Mouse (Mus musculus) hindbrain, embryonic 16.5 days (tissue): ENCODE measurements at regions not wholly inside any gene's neighbourhood (a gene's known extent, or its start where the extent isn't known, plus 50 kb on each side); places are given as distances from the start of the nearest gene placed in this dataset.

ENCODE experiments used
- ATAC-seq: fragments of 200-750 bp; cut with Nextera tagmentation; 2 replicates; pipeline ENCODE4 v1.8.0; 2017; ENCODE audit warnings: moderate TSS enrichment, moderate library complexity
- H3K27ac ChIP-seq: fragments of 300-500 bp; sonication (generic); 2 replicates; pipeline ENCODE4 v1.5.1; 2014; ENCODE audit warnings: low read depth, mild to moderate bottlenecking, control low read depth, low read length, moderate library complexity
- H3K27me3 ChIP-seq: fragments of 300-500 bp; sonication (generic); replicated peaks from 2 replicates; pipeline ENCODE4 v1.6.1; 2014; ENCODE audit warnings: low read length; ENCODE audit not compliant: control insufficient read depth, insufficient read depth
- H3K36me3 ChIP-seq: fragments of 300-500 bp; sonication (generic); 2 replicates; pipeline ENCODE4 v1.6.1; 2014; ENCODE audit warnings: mild to moderate bottlenecking, low read length, moderate library complexity, mixed read lengths; ENCODE audit not compliant: control insufficient read depth, insufficient read depth
- H3K4me1 ChIP-seq: fragments of 300-500 bp; sonication (generic); 2 replicates; pipeline ENCODE4 v1.6.1; 2014; ENCODE audit warnings: low read depth, low read length; ENCODE audit not compliant: control insufficient read depth, insufficient read depth
- H3K4me2 ChIP-seq: fragments of 300-500 bp; sonication (generic); 2 replicates; pipeline ENCODE4 v1.6.1; 2014; ENCODE audit warnings: mild to moderate bottlenecking, low read length, control low read depth, moderate library complexity
- H3K4me3 ChIP-seq: fragments of 300-500 bp; sonication (generic); 2 replicates; pipeline ENCODE4 v1.5.1; 2014; ENCODE audit warnings: mild to moderate bottlenecking, low read length, control low read depth, moderate library complexity
- H3K9ac ChIP-seq: fragments of 300-500 bp; sonication (generic); 2 replicates; pipeline ENCODE4 v1.6.1; 2014; ENCODE audit warnings: low read depth, mild to moderate bottlenecking, control low read depth, low read length, moderate library complexity
- H3K9me3 ChIP-seq: fragments of 300-500 bp; sonication (generic); 2 replicates; pipeline ENCODE4 v1.6.1; 2014; ENCODE audit warnings: mild to moderate bottlenecking, low read length, moderate library complexity; ENCODE audit not compliant: control insufficient read depth
- WGBS: fragments of 180-500 bp; shearing (Covaris S2); extraction: QIAGEN DNeasy Blood & Tissue Kit; methylation state at CpG from one replicate; pipeline ENCODE4 v1.1.7; 2014; 5-methylcytosine and 5-hydroxymethylcytosine counted together

- H3K4me1 ChIP-seq: no peaks in the 10 kb centered on the region
- H3K4me3 ChIP-seq: no peak overlapping the region
- WGBS: 76% methylated on average over 2 of the region's 2 CpGs
- no peak overlapping the region for H3K9ac ChIP-seq
- ATAC-seq: no peak
- H3K27me3 ChIP-seq: no peaks in the 10 kb centered on the region
- no peaks in the 10 kb centered on the region for H3K9me3 ChIP-seq
- H3K4me2 ChIP-seq: no peak overlapping the region
- no peak overlapping the region for H3K27ac ChIP-seq
- no peaks in the 10 kb centered on the region for H3K36me3 ChIP-seq
These were observed 117.7 kb downstream of the Pah start for GRCm38 (mm10) chr10:87639339-87639738.

GRCm38 (mm10) chr10:87649091-87649490 lies 127.5 kb downstream of the Pah start:
- H3K36me3 ChIP-seq: no peaks in the 10 kb centered on the region
- no peak overlapping the region for H3K4me2 ChIP-seq
- H3K27me3 ChIP-seq: no peaks in the 10 kb centered on the region
- no peaks in the 10 kb centered on the region for H3K9me3 ChIP-seq
- WGBS: 20% methylated on average over 1 of the region's 1 CpGs
- no peak overlapping the region for H3K27ac ChIP-seq
- H3K4me3 ChIP-seq: no peak overlapping the region
- H3K9ac ChIP-seq: no peak overlapping the region
- no peak for ATAC-seq
- H3K4me1 ChIP-seq: no peaks in the 10 kb centered on the region

GRCm38 (mm10) chr10:87652139-87652740 lies 130.6 kb downstream of the Pah start:
- Histone ChIP-seq H3K27me3 (no peaks in the 10 kb centered on the region), H3K4me1 (no peaks in the 10 kb centered on the region), H3K27ac (no peak overlapping the region), H3K9me3 (no peaks in the 10 kb centered on the region), H3K9ac (no peak overlapping the region), H3K4me2 (no peak overlapping the region), H3K4me3 (no peak overlapping the region), H3K36me3 (no peaks in the 10 kb centered on the region)
- 55% methylated on average over 8 of the region's 8 CpGs for WGBS
- ATAC-seq: peak; percentile 87

- Histone ChIP-seq H3K36me3 (no peaks in the 10 kb centered on the region), H3K9ac (no peak overlapping the region), H3K27me3 (no peaks in the 10 kb centered on the region), H3K4me2 (no peak overlapping the region), H3K4me3 (no peak overlapping the region), H3K4me1 (no peaks in the 10 kb centered on the region), H3K27ac (no peak overlapping the region), H3K9me3 (0 out of 2 replicates have a peak, but pooled peaks cover under 1% of the 10 kb centered on the region)
- ATAC-seq: no peak
- 84% methylated on average over 4 of the region's 4 CpGs for WGBS
These were observed 132.5 kb downstream of the Pah start for GRCm38 (mm10) chr10:87654112-87654511.

GRCm38 (mm10) chr10:87666020-87666718 lies 144.6 kb downstream of the Pah start:
- Histone ChIP-seq H3K4me3 (no peak overlapping the region), H3K27me3 (no peaks in the 10 kb centered on the region), H3K9ac (no peak overlapping the region), H3K4me1 (peaks cover 2% of the 10 kb centered on the region; the same call in 1 of the 2 replicates), H3K4me2 (no peak overlapping the region), H3K36me3 (no peaks in the 10 kb centered on the region), H3K9me3 (no peaks in the 10 kb centered on the region), H3K27ac (peak overlapping the region; percentile 46)
- no peak for ATAC-seq
- 51% methylated on average over 9 of the region's 9 CpGs for WGBS

- Histone ChIP-seq H3K4me2 (no peak overlapping the region), H3K27ac (no peak overlapping the region; the same call in 1 of the 2 replicates), H3K4me3 (no peak overlapping the region), H3K9me3 (no peaks in the 10 kb centered on the region), H3K27me3 (no peaks in the 10 kb centered on the region), H3K36me3 (no peaks in the 10 kb centered on the region), H3K4me1 (peaks cover 2% of the 10 kb centered on the region; the same call in 1 of the 2 replicates), H3K9ac (no peak overlapping the region)
- WGBS: 78% methylated on average over 7 of the region's 7 CpGs
- no peak for ATAC-seq
These were observed 145.3 kb downstream of the Pah start for GRCm38 (mm10) chr10:87666719-87667387.

GRCm38 (mm10) chr10:87667651-87668140 lies 146.1 kb downstream of the Pah start:
- Histone ChIP-seq H3K9me3 (no peaks in the 10 kb centered on the region), H3K36me3 (no peaks in the 10 kb centered on the region), H3K4me1 (peaks cover 2% of the 10 kb centered on the region; the same call in 1 of the 2 replicates), H3K9ac (no peak overlapping the region), H3K27me3 (no peaks in the 10 kb centered on the region), H3K27ac (no peak overlapping the region), H3K4me2 (no peak overlapping the region), H3K4me3 (no peak overlapping the region)
- no peak for ATAC-seq
- WGBS: 91% methylated on average over 10 of the region's 10 CpGs

GRCm38 (mm10) chr10:87674740-87675420 lies 153.3 kb downstream of the Pah start:
- Histone ChIP-seq H3K4me3 (no peak overlapping the region), H3K9ac (no peak overlapping the region), H3K27ac (no peak overlapping the region), H3K4me2 (no peak overlapping the region), H3K4me1 (no peaks in the 10 kb centered on the region), H3K9me3 (no peaks in the 10 kb centered on the region), H3K27me3 (no peaks in the 10 kb centered on the region), H3K36me3 (no peaks in the 10 kb centered on the region)
- WGBS: 81% methylated on average over 5 of the region's 5 CpGs
- ATAC-seq: no peak
